Mouse (Mus musculus) lung, postnatal 0 days (tissue): ENCODE measurements around the gene Ralgapa2.

Experiments
- CTCF ChIP-seq: IDR thresholded peaks from 2 replicates; pipeline ENCODE4 v1.5.1; 2016; ENCODE audit warnings: antibody characterized with exemption, mild to moderate bottlenecking
- EP300 ChIP-seq: IDR thresholded peaks from 2 replicates; pipeline ENCODE4 v1.6.1; 2016; ENCODE audit warnings: antibody characterized with exemption, mild to moderate bottlenecking, control low read depth

DNA sequence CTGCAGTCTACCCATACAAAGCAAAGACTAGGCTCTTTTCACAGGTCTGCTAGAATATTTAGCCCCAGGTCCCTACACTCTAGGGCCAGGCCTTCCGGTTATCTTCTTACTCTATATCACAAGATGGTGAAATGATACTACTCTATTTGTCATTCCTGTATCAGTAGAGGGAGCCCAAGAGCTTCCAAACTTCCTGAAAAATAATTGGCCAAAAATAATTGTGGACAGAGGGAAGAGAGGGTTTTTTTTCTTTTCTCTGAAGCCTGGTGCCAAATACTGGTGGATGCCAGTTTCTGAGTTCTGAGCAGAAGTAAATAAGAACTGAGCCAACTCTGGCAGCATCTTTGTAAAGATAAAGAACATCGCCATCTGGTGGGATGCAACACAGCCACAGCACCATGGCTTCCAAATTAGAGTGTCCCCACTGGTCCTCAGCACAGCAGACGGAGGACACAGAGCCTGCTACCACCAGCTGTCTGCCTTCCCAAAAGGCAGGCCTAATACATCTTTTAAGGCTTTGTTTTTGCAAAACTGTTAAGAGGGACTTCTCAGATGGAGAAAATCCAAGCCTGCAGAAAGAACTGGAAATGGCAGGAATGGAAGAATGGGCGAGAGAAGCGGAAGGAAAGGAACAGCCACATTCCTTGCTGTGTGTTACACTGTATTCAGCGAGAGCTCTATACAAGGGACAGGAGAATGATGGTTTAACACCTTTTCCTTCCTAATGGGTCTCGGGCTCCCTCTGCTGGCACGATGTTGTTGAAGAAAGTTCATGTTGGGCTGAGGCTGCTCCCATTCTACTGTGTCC, 97.5 kb downstream of the Ralgapa2 start:
- TF ChIP-seq CTCF, result peak; percentile 80
- no peak for TF ChIP-seq EP300
